In genomic region chr11:46278140-46278539, GRCm38 (mm10) we compare ENCODE assay signal across 14 mouse cellular contexts. TPM values are rescaled to one million over a fixed set of nuclear protein-coding genes. Genes with fewer than 3 reads are reported as not detected.
"Had no signal": no experiment of that assay in that cellular context is flagged by ENCODE, and none has a peak within 500 bp of the region (broad histone marks: within the 10 kb centered on the region; RNA-seq: fewer than 3 reads in every experiment).

No protein-coding gene starts in this region.

- H3K4me1 ChIP-seq: limb, embryonic 15.5 days; liver, embryonic 12.5 days; lung, embryonic 15.5 days; midbrain, embryonic 12.5 days had no signal

- ATAC-seq: liver, embryonic 12.5 days had no signal

- H3K27me3 ChIP-seq: limb, embryonic 15.5 days; liver, embryonic 12.5 days; lung, embryonic 15.5 days; megakaryocyte, embryonic 14.5 days; midbrain, embryonic 12.5 days had no signal

- H3K36me3 ChIP-seq: limb, embryonic 15.5 days; liver, embryonic 12.5 days; lung, embryonic 15.5 days had no signal

- DNase-seq: kidney, adult 8-10 months; kidney, postnatal 36 days; lung, postnatal 14 days; right cerebral cortex, adult 18-20 months; right cerebral cortex, postnatal 25 days; thymus, postnatal 36 days had no signal

- H3K4me2 ChIP-seq: limb, embryonic 15.5 days; liver, embryonic 12.5 days; lung, embryonic 15.5 days; midbrain, embryonic 12.5 days had no signal

- H3K9ac ChIP-seq: limb, embryonic 15.5 days; liver, embryonic 12.5 days; lung, embryonic 15.5 days; midbrain, embryonic 12.5 days had no signal

- H3K27ac ChIP-seq: limb, embryonic 15.5 days; liver, embryonic 12.5 days; lung, embryonic 15.5 days; macrophage; midbrain, embryonic 12.5 days had no signal

- H3K4me3 ChIP-seq: limb, embryonic 15.5 days; liver, embryonic 12.5 days; lung, embryonic 15.5 days; megakaryocyte, embryonic 14.5 days; midbrain, embryonic 12.5 days had no signal

- H3K9me3 ChIP-seq: limb, embryonic 15.5 days; liver, embryonic 12.5 days; lung, embryonic 15.5 days; midbrain, embryonic 12.5 days had no signal

RNA-seq across cellular contexts. Expression of gene Fndc9, which starts 42.8 kb away (rescaled TPM):
- polyA plus RNA-seq: liver, embryonic 12.5 days; liver, embryonic 16.5 days; macrophage; small intestine, adult 2 months had no signal
